Mouse (Mus musculus) lung, embryonic 15.5 days (tissue): ENCODE measurements around the gene St6gal1. TPM values are rescaled to one million over a fixed set of nuclear protein-coding genes. Genes with fewer than 3 reads are reported as not detected.

Source experiments
- ATAC-seq: fragments of 200-750 bp; cut with Nextera tagmentation; 2 replicates; pipeline ENCODE4 v1.8.0; 2017; ENCODE audit warnings: moderate number of reproducible peaks, borderline replicate concordance; ENCODE audit not compliant: low FRiP score, low TSS enrichment; ENCODE audit errors: extremely low read depth
- H3K27ac ChIP-seq: fragments of 300-500 bp; sonication (generic); 2 replicates; pipeline ENCODE4 v1.5.1; 2015; ENCODE audit warnings: moderate library complexity, mild to moderate bottlenecking, inconsistent platforms
- H3K27me3 ChIP-seq: fragments of 300-500 bp; sonication (generic); 2 replicates; pipeline ENCODE4 v1.6.1; 2015; ENCODE audit warnings: inconsistent platforms
- H3K36me3 ChIP-seq: fragments of 300-500 bp; sonication (generic); 2 replicates; pipeline ENCODE4 v1.6.1; 2015; ENCODE audit warnings: inconsistent platforms
- H3K4me1 ChIP-seq: fragments of 300-500 bp; sonication (generic); 2 replicates; pipeline ENCODE4 v1.6.1; 2015; ENCODE audit warnings: inconsistent platforms
- H3K4me2 ChIP-seq: fragments of 300-500 bp; sonication (generic); 2 replicates; pipeline ENCODE4 v1.6.1; 2015; ENCODE audit warnings: inconsistent platforms, mild to moderate bottlenecking, moderate library complexity
- H3K4me3 ChIP-seq: fragments of 300-500 bp; sonication (generic); 2 replicates; pipeline ENCODE4 v1.5.1; 2015; ENCODE audit warnings: mild to moderate bottlenecking, inconsistent platforms
- H3K9ac ChIP-seq: fragments of 300-500 bp; sonication (generic); 2 replicates; pipeline ENCODE4 v1.6.1; 2015; ENCODE audit warnings: inconsistent platforms
- H3K9me3 ChIP-seq: fragments of 300-500 bp; sonication (generic); 2 replicates; pipeline ENCODE4 v1.6.1; 2016; ENCODE audit warnings: inconsistent platforms
- WGBS: fragments of 180-500 bp; shearing (Covaris S2); methylation state at CpG from one replicate; pipeline ENCODE4 v1.1.7; 2015; 5-methylcytosine and 5-hydroxymethylcytosine counted together
- polyA plus RNA-seq: library from polyadenylated mRNA; unstranded; fragments of >200 nt; fragmentation: Nextera tagmentation; extraction: Ambion mirVana; gene quantifications from 2 replicates; pipeline ENCODE4 v1.2.1, GENCODE M21; 2015

St6gal1 gene
- polyA plus RNA-seq, 1 experiment from 2014 or later, result 52.7 TPM

DNA sequence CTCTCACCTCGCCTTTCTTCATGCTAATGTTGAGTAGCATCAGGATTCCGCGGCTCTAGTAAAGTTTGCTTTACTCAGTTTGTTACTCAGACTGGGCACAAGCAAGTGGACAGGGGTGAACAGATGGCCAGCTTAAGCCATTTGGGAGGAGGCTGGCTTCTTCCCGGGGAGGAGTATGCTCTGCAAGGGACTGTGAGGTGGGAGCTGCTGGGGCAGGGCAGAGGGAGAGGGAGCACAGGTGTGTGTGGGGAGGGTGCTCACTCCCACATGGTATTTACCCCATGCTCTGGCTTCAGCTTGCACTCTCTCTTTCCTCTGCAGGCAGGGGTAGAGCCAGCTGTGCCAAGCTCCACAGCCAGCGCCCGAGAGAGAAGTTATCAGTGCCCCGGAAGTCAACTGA lies 32.1 kb downstream of the St6gal1 start:
- Histone ChIP-seq H3K9me3 (no peaks in the 10 kb centered on the region), H3K27ac (no peak overlapping the region), H3K4me3 (no peak overlapping the region), H3K4me1 (peaks cover 46% of the 10 kb centered on the region), H3K9ac (no peak overlapping the region), H3K36me3 (no peaks in the 10 kb centered on the region), H3K4me2 (no peak overlapping the region), H3K27me3 (no peaks in the 10 kb centered on the region)
- WGBS, result 53% methylated on average over 7 of the region's 7 CpGs
- no peak for ATAC-seq

- 19% methylated on average over 7 of the region's 7 CpGs for WGBS
Measured at GRCm38 (mm10) chr16:23258429-23258822, 33.9 kb downstream of the St6gal1 start.

GRCm38 (mm10) chr16:23258823-23259457 lies 34.4 kb downstream of the St6gal1 start:
- Histone ChIP-seq H3K27me3 (no peaks in the 10 kb centered on the region), H3K9me3 (no peaks in the 10 kb centered on the region), H3K9ac (no peak overlapping the region), H3K4me3 (no peak overlapping the region), H3K4me1 (peaks cover 32% of the 10 kb centered on the region), H3K27ac (peak overlapping the region; percentile 58), H3K36me3 (peaks cover 2% of the 10 kb centered on the region; the same call in 1 of the 2 replicates), H3K4me2 (no peak overlapping the region)
- no peak for ATAC-seq
- WGBS, result 19% methylated on average over 4 of the region's 4 CpGs

More at GRCm38 (mm10) chr16:23258429-23258822, 33.9 kb downstream of the St6gal1 start:
- H3K36me3 ChIP-seq, result no peaks in the 10 kb centered on the region
- no peak overlapping the region for H3K4me3 ChIP-seq
- no peak overlapping the region for H3K4me2 ChIP-seq
- H3K4me1 ChIP-seq, result peaks cover 35% of the 10 kb centered on the region
- H3K9ac ChIP-seq, result no peak overlapping the region
- no peaks in the 10 kb centered on the region for H3K27me3 ChIP-seq
- no peak for ATAC-seq
- H3K27ac ChIP-seq, result peak overlapping the region; percentile 58
- H3K9me3 ChIP-seq, result no peaks in the 10 kb centered on the region

GRCm38 (mm10) chr16:23259580-23259979 lies 35.0 kb downstream of the St6gal1 start:
- 0 out of 2 replicates have a peak, but pooled peaks have one; percentile 47 for ATAC-seq
- 72% methylated on average over 3 of the region's 3 CpGs for WGBS
- Histone ChIP-seq H3K4me2 (no peak overlapping the region), H3K9me3 (no peaks in the 10 kb centered on the region), H3K27me3 (no peaks in the 10 kb centered on the region), H3K9ac (no peak overlapping the region), H3K4me1 (peaks cover 32% of the 10 kb centered on the region), H3K36me3 (peaks cover 8% of the 10 kb centered on the region), H3K27ac (peak overlapping the region; percentile 58), H3K4me3 (no peak overlapping the region)

DNA sequence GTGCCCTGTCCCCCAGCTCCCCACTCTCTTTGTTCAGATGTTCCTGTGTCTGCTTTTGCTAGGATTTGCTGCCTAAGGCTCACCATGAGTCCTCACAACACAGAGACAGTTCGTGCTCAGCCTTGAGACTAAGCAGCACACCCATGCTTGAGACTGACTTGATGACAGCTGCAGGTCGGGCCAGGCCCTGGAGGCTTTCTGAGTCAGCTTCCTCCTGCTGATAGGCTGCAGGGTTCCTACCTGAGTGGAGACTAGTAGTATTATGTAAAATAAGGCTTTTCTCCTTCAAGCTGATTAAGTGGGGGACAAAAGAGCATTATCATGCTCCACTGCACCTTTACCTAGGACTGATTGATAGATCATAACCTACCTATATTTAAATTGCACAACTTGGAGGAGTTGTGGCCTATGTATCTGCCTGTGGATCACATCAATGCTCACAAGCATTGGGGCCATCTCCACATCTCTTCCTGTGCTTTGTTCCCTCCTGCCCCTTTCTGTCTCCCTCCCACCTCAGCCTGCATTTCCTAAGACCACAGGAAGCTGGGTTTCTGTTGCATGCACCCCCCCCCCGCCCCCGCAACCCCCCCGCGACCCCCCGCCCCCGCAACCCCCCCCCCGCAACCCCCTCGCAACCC lies 37.7 kb downstream of the St6gal1 start:
- Histone ChIP-seq H3K4me1 (peaks cover 30% of the 10 kb centered on the region), H3K27ac (no peak overlapping the region), H3K36me3 (peaks cover 8% of the 10 kb centered on the region), H3K4me3 (no peak overlapping the region), H3K27me3 (no peaks in the 10 kb centered on the region), H3K9me3 (no peaks in the 10 kb centered on the region), H3K9ac (no peak overlapping the region), H3K4me2 (no peak overlapping the region)
- ATAC-seq, result no peak
- 47% methylated on average over 2 of the region's 10 CpGs for WGBS

DNA sequence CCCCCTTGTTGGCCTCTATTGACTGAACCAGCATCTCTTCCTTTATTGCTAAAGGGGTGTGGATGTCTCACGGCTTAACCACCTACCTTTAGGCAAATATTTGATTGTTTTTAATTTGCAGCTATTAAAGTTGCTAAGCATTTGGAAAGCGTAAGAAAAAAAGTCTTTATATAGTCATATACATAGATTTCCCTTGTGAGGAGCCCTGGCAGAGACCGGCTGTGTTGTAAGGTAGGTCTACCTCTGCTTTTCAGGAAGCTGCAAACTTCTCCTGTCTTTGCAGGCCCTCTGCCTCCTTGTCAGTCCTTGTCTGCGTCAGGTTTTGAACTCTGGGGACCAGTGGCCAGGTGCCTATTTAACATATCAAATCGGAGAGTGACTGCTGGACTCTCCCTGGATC lies 38.3 kb downstream of the St6gal1 start:
- H3K27ac ChIP-seq, result no peak overlapping the region
- H3K27me3 ChIP-seq, result no peaks in the 10 kb centered on the region
- WGBS, result 60% methylated on average over 5 of the region's 5 CpGs
- no peak overlapping the region for H3K4me2 ChIP-seq
- H3K4me1 ChIP-seq, result peaks cover 25% of the 10 kb centered on the region
- no peak overlapping the region for H3K9ac ChIP-seq
- no peak for ATAC-seq
- H3K9me3 ChIP-seq, result no peaks in the 10 kb centered on the region
- H3K4me3 ChIP-seq, result no peak overlapping the region
- peaks cover 8% of the 10 kb centered on the region for H3K36me3 ChIP-seq

DNA sequence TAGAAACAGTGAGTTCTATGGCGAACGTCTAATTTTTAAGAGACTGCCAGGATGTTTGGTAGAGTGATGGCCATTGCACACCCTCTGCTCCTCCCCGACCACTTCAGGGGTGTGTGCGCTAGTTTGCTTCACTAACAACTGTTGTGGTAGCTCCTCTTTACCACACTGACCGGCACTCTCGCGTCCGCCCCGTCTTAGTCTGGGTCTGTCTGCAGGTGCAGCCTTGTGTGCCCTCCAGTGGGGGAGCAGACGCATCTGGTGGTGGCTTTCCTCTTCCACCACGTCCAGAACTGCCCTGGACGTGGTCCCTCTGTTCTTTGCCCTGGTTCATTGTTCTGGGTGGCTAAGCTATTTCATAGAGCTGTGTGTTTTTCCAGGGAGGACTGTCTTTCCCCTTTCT lies 40.5 kb downstream of the St6gal1 start:
- no peak for ATAC-seq
- Histone ChIP-seq H3K36me3 (peaks cover 8% of the 10 kb centered on the region), H3K27me3 (no peaks in the 10 kb centered on the region), H3K27ac (no peak overlapping the region), H3K4me3 (no peak overlapping the region), H3K4me2 (no peak overlapping the region), H3K9ac (no peak overlapping the region), H3K4me1 (peaks cover 27% of the 10 kb centered on the region), H3K9me3 (no peaks in the 10 kb centered on the region)
- 86% methylated on average over 12 of the region's 12 CpGs for WGBS

DNA sequence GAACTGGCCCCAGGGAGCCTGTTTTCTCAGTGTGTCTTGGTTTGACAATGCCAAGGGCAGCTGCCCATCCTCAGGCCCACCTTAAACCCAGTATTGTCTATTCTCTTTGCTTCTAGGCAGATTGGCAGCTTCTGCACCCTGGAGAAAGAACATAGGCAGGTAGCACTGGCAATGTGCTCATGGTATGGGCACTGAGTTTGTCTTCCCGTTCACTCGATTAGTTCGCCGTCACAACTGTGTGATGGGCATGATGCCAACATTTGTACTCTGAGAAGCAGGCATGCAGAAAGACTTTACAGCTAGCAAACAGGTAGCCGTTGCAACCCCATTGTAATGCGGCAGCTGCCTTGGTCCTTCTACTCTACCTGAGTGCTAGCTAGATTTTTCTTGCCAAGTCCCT lies 40.9 kb downstream of the St6gal1 start:
- Histone ChIP-seq H3K27me3 (no peaks in the 10 kb centered on the region), H3K4me3 (no peak overlapping the region), H3K36me3 (peaks cover 8% of the 10 kb centered on the region), H3K27ac (no peak overlapping the region), H3K4me2 (no peak overlapping the region), H3K4me1 (peaks cover 32% of the 10 kb centered on the region), H3K9me3 (no peaks in the 10 kb centered on the region), H3K9ac (no peak overlapping the region)
- ATAC-seq, result no peak
- WGBS, result 52% methylated on average over 6 of the region's 6 CpGs

DNA sequence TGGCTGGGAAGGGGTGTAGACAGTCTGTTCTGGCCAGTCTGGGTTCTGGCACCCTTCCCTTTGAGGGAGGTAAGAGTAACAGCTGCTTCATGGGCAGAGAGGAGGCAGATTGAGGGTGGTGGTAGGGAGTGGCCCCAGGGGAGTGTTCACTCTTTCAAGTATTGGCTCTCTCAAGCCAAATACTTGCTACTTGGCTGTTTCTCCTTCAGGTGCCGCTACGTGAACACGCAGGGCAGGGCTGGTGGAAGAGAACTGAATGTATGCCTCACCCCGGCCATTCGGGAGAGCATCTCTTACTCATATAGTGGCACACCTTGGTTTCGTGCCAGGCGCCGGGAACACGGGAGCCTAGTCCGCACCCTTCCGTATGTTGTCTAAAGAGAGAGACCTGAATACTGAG lies 41.8 kb downstream of the St6gal1 start:
- H3K9me3 ChIP-seq, result no peaks in the 10 kb centered on the region
- no peak overlapping the region for H3K27ac ChIP-seq
- no peak overlapping the region for H3K4me2 ChIP-seq
- H3K4me3 ChIP-seq, result no peak overlapping the region
- peak; percentile 37; the same call in 1 of the 2 replicates for ATAC-seq
- no peaks in the 10 kb centered on the region for H3K27me3 ChIP-seq
- WGBS, result 83% methylated on average over 11 of the region's 11 CpGs
- peaks cover 8% of the 10 kb centered on the region for H3K36me3 ChIP-seq
- H3K4me1 ChIP-seq, result peaks cover 40% of the 10 kb centered on the region
- H3K9ac ChIP-seq, result no peak overlapping the region

GRCm38 (mm10) chr16:23266896-23267295 lies 42.4 kb downstream of the St6gal1 start:
- Histone ChIP-seq H3K9me3 (no peaks in the 10 kb centered on the region), H3K9ac (no peak overlapping the region), H3K4me1 (peaks cover 46% of the 10 kb centered on the region), H3K4me3 (no peak overlapping the region), H3K27ac (no peak overlapping the region), H3K36me3 (peaks cover 8% of the 10 kb centered on the region), H3K4me2 (no peak overlapping the region), H3K27me3 (no peaks in the 10 kb centered on the region)
- ATAC-seq, result no peak
- WGBS, result 77% methylated on average over 4 of the region's 4 CpGs

GRCm38 (mm10) chr16:23268231-23268630 lies 43.7 kb downstream of the St6gal1 start:
- ATAC-seq, result no peak
- H3K4me3 ChIP-seq, result no peak overlapping the region
- H3K9me3 ChIP-seq, result no peaks in the 10 kb centered on the region
- H3K4me2 ChIP-seq, result no peak overlapping the region
- peaks cover 58% of the 10 kb centered on the region for H3K4me1 ChIP-seq
- H3K27ac ChIP-seq, result 0 out of 2 replicates have a peak overlapping the region, but pooled peaks have one; percentile 36
- peaks cover 8% of the 10 kb centered on the region for H3K36me3 ChIP-seq
- H3K9ac ChIP-seq, result no peak overlapping the region
- WGBS, result 81% methylated on average over 7 of the region's 7 CpGs
- no peaks in the 10 kb centered on the region for H3K27me3 ChIP-seq
